Mouse (Mus musculus) C3H10T1/2 (cell line): Measurements from ENCODE around the gene Prmt7. TPM values are rescaled to one million over a fixed set of nuclear protein-coding genes. Genes with fewer than 3 reads are reported as not detected.

ENCODE experiments used
- polyA plus RNA-seq, 2 experiments: library from polyadenylated mRNA; unstranded; fragments of >200 nt; fragmentation: generic; extraction: Trizol; gene quantifications; one replicate each; pipeline ENCODE4 v1.2.1; 2012; ENCODE audit warnings: missing spikeins in 2 of 2

Gene Prmt7
- polyA plus RNA-seq = 10 to 100 TPM; 22.0 to 39.1 TPM

GRCm38 (mm10) chr8:106210821-106211345, at the start of gene Prmt7, which contains the start of gene Slc7a6os:
TSS of gene Prmt7 (plus strand) at chr8:106210936.
TSS of gene Slc7a6os (minus strand) at chr8:106210935.

GRCm38 (mm10) chr8:106168356-106169016, 42.2 kb upstream of the Prmt7 start, which contains the start of gene Slc7a6:
TSS of gene Slc7a6 (plus strand) at chr8:106168857.

Other genes with a start within 250 kb of the Prmt7 start
- 10 to 100 TPM; 18.7 to 66.1 TPM for gene Slc12a4, start 244.8 kb upstream of the Prmt7 start, polyA plus RNA-seq
- not detected for gene Dpep3, start 231.5 kb upstream of the Prmt7 start, polyA plus RNA-seq
- 10 to 100 TPM in 1 of 2 experiments, 1 to 10 TPM in 1; 7.9 to 13.1 TPM for gene Dus2, start 219.6 kb upstream of the Prmt7 start, polyA plus RNA-seq
- under 1 TPM; 0.05 to 0.28 TPM for gene Dpep2nb, start 205.0 kb upstream of the Prmt7 start, polyA plus RNA-seq
- gene Ddx28, start 199.1 kb upstream of the Prmt7 start, polyA plus RNA-seq = 10 to 100 TPM; 10.6 to 13.9 TPM
- 1 to 10 TPM in 1 of 2 experiments, under 1 TPM in 1; 0.91 to 9.6 TPM for gene Nfatc3, start 152.1 kb upstream of the Prmt7 start, polyA plus RNA-seq
- under 1 TPM; 0.14 to 0.19 TPM for gene Esrp2, start 74.0 kb upstream of the Prmt7 start, polyA plus RNA-seq
- 10 to 100 TPM in 1 of 2 experiments, 1 to 10 TPM in 1; 8.0 to 20.9 TPM for gene Pla2g15, start 60.5 kb upstream of the Prmt7 start, polyA plus RNA-seq
- 10 to 100 TPM in 1 of 2 experiments, 1 to 10 TPM in 1; 3.5 to 10.8 TPM for gene Slc7a6, start 42.1 kb upstream of the Prmt7 start, polyA plus RNA-seq
- gene Slc7a6os, start within 50 bp of the Prmt7 start, polyA plus RNA-seq = 10 to 100 TPM in 1 of 2 experiments, 1 to 10 TPM in 1; 7.1 to 30.0 TPM
- gene Smpd3, start 127.1 kb downstream of the Prmt7 start, polyA plus RNA-seq = under 1 TPM; 0.26 to 0.87 TPM
- gene Zfp90, start 204.4 kb downstream of the Prmt7 start, polyA plus RNA-seq = 10 to 100 TPM in 1 of 2 experiments, under 1 TPM in 1; 0.73 to 12.1 TPM